Mouse (Mus musculus): ENCODE data around the gene Cux1.

GRCm38 (mm10) chr5:136479801-136480200, 87.5 kb downstream of the Cux1 start:
- TF ChIP-seq GATA1 (IDR thresholded peaks at IDR 0.05; ENCODE audit: borderline replicate concordance, low read length) (no peak), FLI1 (IDR thresholded peaks at IDR 0.05; ENCODE audit: low read length) (no peak)
